24 mouse cellular contexts compared by ENCODE assay signal in the genomic region with DNA sequence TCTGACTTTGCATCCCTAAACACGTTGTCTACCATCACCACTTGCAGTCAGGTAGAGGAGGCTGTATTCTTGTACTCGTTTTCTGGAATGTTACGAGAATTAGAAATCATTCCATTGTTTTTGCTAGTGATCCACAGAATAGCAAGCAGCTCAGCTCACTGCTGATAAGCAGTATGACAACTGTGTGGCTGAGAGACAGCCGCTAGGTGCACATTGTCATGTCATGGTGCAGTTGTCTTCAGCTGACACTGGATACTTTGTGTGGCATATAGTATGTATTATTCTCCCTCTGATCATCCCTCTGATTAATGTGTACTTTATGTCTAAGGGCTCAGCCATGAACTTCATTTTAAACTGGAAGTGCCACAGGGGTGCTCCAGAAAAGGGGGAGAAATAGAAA.
"Had no signal": no experiment of that assay in that cellular context is flagged by ENCODE, and none has a peak within 500 bp of the region (broad histone marks: within the 10 kb centered on the region; RNA-seq: fewer than 3 reads in every experiment).

No protein-coding gene starts in this region.

- ATAC-seq: hindbrain, embryonic 16.5 days; inflammation-experienced regulatory T-cells, adult 6 months; intestine, embryonic 15.5 days; intestine, postnatal 0 days had no signal

- H3K27ac ChIP-seq: gastrocnemius, adult 2 months; heart, adult 2 months; hindbrain, embryonic 10.5 days; hindbrain, embryonic 12.5 days; hindbrain, embryonic 14.5 days; intestine, embryonic 15.5 days; left cerebral cortex, adult 2 months; limb, embryonic 10.5 days; limb, embryonic 12.5 days had no signal

- H3K9me3 ChIP-seq: heart, embryonic 12.5 days; hindbrain, embryonic 10.5 days; hindbrain, embryonic 12.5 days; intestine, embryonic 15.5 days; limb, embryonic 10.5 days; limb, embryonic 12.5 days had no signal

- H3K9ac ChIP-seq: heart, embryonic 12.5 days; hindbrain, embryonic 12.5 days; hindbrain, embryonic 14.5 days; intestine, embryonic 15.5 days; limb, embryonic 12.5 days had no signal

- H3K4me3 ChIP-seq: gastrocnemius, adult 2 months; heart, adult 2 months; heart, embryonic 12.5 days; hindbrain, embryonic 10.5 days; hindbrain, embryonic 12.5 days; intestine, embryonic 15.5 days; left cerebral cortex, adult 2 months; limb, embryonic 10.5 days; limb, embryonic 12.5 days had no signal

- H3K4me2 ChIP-seq: heart, embryonic 12.5 days; hindbrain, embryonic 12.5 days; hindbrain, embryonic 14.5 days; intestine, embryonic 15.5 days; limb, embryonic 12.5 days; liver, embryonic 11.5 days had no signal

- DNase-seq: gastrocnemius, adult 2 months; gastrocnemius, postnatal 10 days; gastrocnemius, postnatal 25 days; heart, adult 2 months; heart, postnatal 10 days; heart, postnatal 4 days; kidney, adult 18-20 months; kidney, adult 8-10 months; kidney, postnatal 10 days; kidney, postnatal 25 days; kidney, postnatal 4 days; liver had no signal

- H3K27me3 ChIP-seq: heart, embryonic 12.5 days; hindbrain, embryonic 12.5 days; intestine, embryonic 15.5 days; limb, embryonic 12.5 days had no signal

- H3K4me1 ChIP-seq: hindbrain, embryonic 10.5 days; hindbrain, embryonic 12.5 days; intestine, embryonic 15.5 days had no signal

- H3K36me3 ChIP-seq: heart, embryonic 12.5 days; hindbrain, embryonic 10.5 days; hindbrain, embryonic 12.5 days; intestine, embryonic 15.5 days; limb, embryonic 10.5 days; limb, embryonic 12.5 days had no signal
